Mouse (Mus musculus) myocyte (in vitro differentiated cells): Measurements from ENCODE around the gene Nfx1.

ENCODE experiments used
- E2F4 ChIP-seq: IDR thresholded peaks from one replicate; pipeline ENCODE4 v1.6.1; 2011; ENCODE audit warnings: mild to moderate bottlenecking, control low read depth, moderate library complexity; ENCODE audit not compliant: insufficient read depth
- MAX ChIP-seq: IDR thresholded peaks from one replicate; pipeline ENCODE4 v1.6.1; 2011; ENCODE audit warnings: low read depth, mild to moderate bottlenecking, control low read depth
- MYOD1 ChIP-seq, 3 experiments: IDR thresholded peaks; one replicate each; pipeline ENCODE4 v1.6.1; 2011; ENCODE audit warnings: control low read depth in 2 of 3, low read depth in 2 of 3, mild to moderate bottlenecking in 2 of 3, moderate library complexity in 1 of 3; ENCODE audit not compliant: insufficient read length in 2 of 3, control insufficient read depth in 1 of 3
- POLR2A ChIP-seq: IDR thresholded peaks from one replicate; pipeline ENCODE4 v1.6.1; 2011; ENCODE audit warnings: low read depth, mild to moderate bottlenecking, control low read depth, moderate library complexity; ENCODE audit not compliant: insufficient read length
- POLR2AphosphoS2 ChIP-seq: IDR thresholded peaks from one replicate; pipeline ENCODE4 v1.6.1; 2011; ENCODE audit warnings: low read depth, control low read depth; ENCODE audit not compliant: insufficient read length
- REST ChIP-seq: IDR thresholded peaks from one replicate; pipeline ENCODE4 v1.6.1; 2011; ENCODE audit warnings: mild to moderate bottlenecking, control low read depth, moderate library complexity; ENCODE audit not compliant: insufficient read depth, insufficient read length
- TCF12 ChIP-seq: IDR thresholded peaks from one replicate; pipeline ENCODE4 v1.6.1; 2011; ENCODE audit warnings: mild to moderate bottlenecking, control low read depth; ENCODE audit not compliant: poor library complexity, insufficient read depth, severe bottlenecking
- USF1 ChIP-seq: IDR thresholded peaks from one replicate; pipeline ENCODE4 v1.6.1; 2011; ENCODE audit warnings: low read depth, mild to moderate bottlenecking, control low read depth, moderate library complexity

- TF ChIP-seq MAX (no peak), USF1 (no peak), POLR2A (no peak), POLR2AphosphoS2 (no peak), TCF12 (no peak), MYOD1 (IDR thresholded peaks at IDR 0.05; ENCODE audit: control insufficient read depth in 1 of 3, insufficient read length in 2 of 3, low read depth in 2 of 3) (no peak), E2F4 (no peak), REST (no peak)
Measured at GRCm38 (mm10) chr4:41056742-41057332, 86.1 kb downstream of the Nfx1 start.
